Mouse (Mus musculus) spleen, adult 2 months (tissue): ENCODE measurements around the gene Rarres1. TPM values are rescaled to one million over a fixed set of nuclear protein-coding genes. Genes with fewer than 3 reads are reported as not detected.

Experiments used
- DNase-seq, 2 experiments: peaks; one replicate each; pipeline versions ENCODE4 v3.0.0 to v3.0.0-alpha.2; 2012 to 2021; ENCODE audit warnings: low spot score in 2 of 2, low read depth in 1 of 2
- H3K27ac ChIP-seq: fragments of 200-500 bp; 2 replicates; pipeline ENCODE4 v1.5.1; 2012; ENCODE audit warnings: low read length, inconsistent platforms; ENCODE audit not compliant: insufficient read depth
- H3K27me3 ChIP-seq: fragments of 200-500 bp; 2 replicates; pipeline ENCODE4 v1.6.1; 2012; ENCODE audit warnings: mild to moderate bottlenecking, moderate library complexity, low read length, inconsistent platforms; ENCODE audit not compliant: control insufficient read depth, insufficient read depth
- H3K36me3 ChIP-seq: fragments of 200-500 bp; 2 replicates; pipeline ENCODE4 v1.6.1; 2012; ENCODE audit warnings: mild to moderate bottlenecking, low read length, inconsistent platforms; ENCODE audit not compliant: control insufficient read depth, insufficient read depth
- H3K4me1 ChIP-seq: fragments of 200-500 bp; 2 replicates; pipeline ENCODE4 v1.6.1; 2011; ENCODE audit warnings: inconsistent platforms; ENCODE audit not compliant: control insufficient read depth, insufficient read depth, insufficient read length
- H3K4me3 ChIP-seq: fragments of 200-500 bp; 2 replicates; pipeline ENCODE4 v1.5.1; 2011; ENCODE audit warnings: mild to moderate bottlenecking, inconsistent platforms; ENCODE audit not compliant: insufficient read depth, insufficient read length; ENCODE audit errors: extremely low read depth
- CTCF ChIP-seq: fragments of 200-500 bp; IDR thresholded peaks from 2 replicates; pipeline ENCODE4 v1.5.1; 2011; ENCODE audit warnings: mild to moderate bottlenecking, inconsistent platforms; ENCODE audit not compliant: insufficient read depth, insufficient read length, insufficient replicate concordance; ENCODE audit errors: extremely low read depth
- POLR2A ChIP-seq: fragments of 200-500 bp; IDR thresholded peaks from 2 replicates; pipeline ENCODE4 v1.6.1; 2011; ENCODE audit warnings: low read depth, low read length, inconsistent platforms
- WGBS: fragments of 180-500 bp; shearing (Covaris S2); methylation state at CpG from one replicate; pipeline ENCODE4 v1.1.7; 2018; 5-methylcytosine and 5-hydroxymethylcytosine counted together
- polyA plus RNA-seq: library from polyadenylated mRNA; depleted of rRNA; stranded (reverse); fragments of >200 nt; gene quantifications from 2 replicates; pipeline ENCODE4 v1.2.3, GENCODE M21; 2012; rRNA removed

The Rarres1 gene
- polyA plus RNA-seq: 0.68 and 1.5 TPM in 2 replicates

DNA sequence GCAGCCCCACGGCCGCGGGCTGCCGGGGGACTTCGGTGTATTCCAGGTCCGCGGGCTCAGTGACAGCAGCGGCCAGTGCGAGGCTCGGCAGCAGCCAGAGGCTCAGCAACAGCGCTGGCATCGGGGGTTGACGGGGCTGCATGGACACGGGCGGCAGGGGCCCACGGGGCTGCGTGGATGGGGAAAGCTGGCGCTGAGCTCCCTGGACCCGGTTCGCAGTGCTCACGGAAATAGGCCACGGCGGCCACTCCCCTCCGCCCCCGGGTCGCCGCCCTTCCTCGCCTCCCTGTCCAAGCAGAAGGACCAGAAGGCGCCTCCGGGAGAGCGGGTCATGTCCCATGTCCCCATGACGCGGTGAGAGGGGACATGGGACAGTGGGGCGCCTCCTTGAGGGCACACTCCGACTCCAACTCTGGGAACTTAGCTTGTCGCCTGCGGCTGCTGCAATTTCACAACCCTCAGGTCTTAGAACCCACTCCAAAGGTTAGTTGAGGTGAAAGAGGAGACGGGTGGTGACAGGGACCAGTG lies at the start of gene Rarres1:
Gene Rarres1 (minus strand): TSS at position 250 of the 528 bp plus-strand sequence.
- peak in 1 of 2 experiments; percentile 12 for DNase-seq
- Histone ChIP-seq H3K27ac (no peak within 1 kb of the TSS), H3K27me3 (peaks cover 11% of the 10 kb centered on the region), H3K4me3 (peak within 1 kb of the TSS; percentile 41), H3K36me3 (no peaks in the 10 kb centered on the region), H3K4me1 (peaks cover 8% of the 10 kb centered on the region)
- TF ChIP-seq CTCF (no peak), POLR2A (no peak)
- 3% methylated on average over 38 of the region's 38 CpGs for WGBS

DNA sequence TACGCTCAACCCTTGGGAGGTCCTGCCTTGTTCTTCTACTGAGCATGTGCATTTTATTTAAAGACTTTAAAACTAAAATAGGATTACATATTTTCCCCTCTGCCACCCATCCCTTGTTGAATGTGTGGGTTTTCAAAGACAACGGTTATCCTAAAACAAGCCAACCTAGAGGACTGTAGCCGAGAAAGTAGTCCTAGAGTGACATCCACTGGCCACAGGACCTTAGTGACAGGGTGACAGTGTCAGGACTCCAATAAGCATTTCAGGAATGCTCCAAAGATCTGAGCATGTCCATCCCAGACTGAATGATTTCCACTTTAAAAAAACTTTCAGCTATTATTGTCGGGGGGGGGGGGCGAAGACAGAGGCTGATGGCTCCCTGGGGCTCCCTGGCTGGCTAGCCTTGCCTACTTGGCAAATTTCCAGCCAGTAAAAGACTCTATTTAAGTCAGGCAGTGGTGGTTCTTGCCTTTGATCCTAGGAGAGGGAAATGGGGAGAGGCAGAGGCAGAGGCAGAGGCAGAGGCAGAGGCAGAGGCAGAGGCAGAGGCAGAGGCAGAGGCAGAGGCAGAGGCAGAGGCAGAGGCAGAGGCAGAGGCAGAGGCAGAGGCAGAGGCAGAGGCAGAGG lies 49.5 kb upstream of the Rarres1 start:
- TF ChIP-seq POLR2A (no peak), CTCF (peak; percentile 48; the same call in 1 of the 2 replicates)
- no peak overlapping the region for H3K27ac ChIP-seq
- no peak overlapping the region for H3K4me3 ChIP-seq
- H3K4me1 ChIP-seq: no peaks in the 10 kb centered on the region
- 56% methylated on average over 5 of the region's 5 CpGs for WGBS
- no peaks in the 10 kb centered on the region for H3K36me3 ChIP-seq
- H3K27me3 ChIP-seq: no peaks in the 10 kb centered on the region
- DNase-seq: peak in 1 of 2 experiments; percentile 36

DNA sequence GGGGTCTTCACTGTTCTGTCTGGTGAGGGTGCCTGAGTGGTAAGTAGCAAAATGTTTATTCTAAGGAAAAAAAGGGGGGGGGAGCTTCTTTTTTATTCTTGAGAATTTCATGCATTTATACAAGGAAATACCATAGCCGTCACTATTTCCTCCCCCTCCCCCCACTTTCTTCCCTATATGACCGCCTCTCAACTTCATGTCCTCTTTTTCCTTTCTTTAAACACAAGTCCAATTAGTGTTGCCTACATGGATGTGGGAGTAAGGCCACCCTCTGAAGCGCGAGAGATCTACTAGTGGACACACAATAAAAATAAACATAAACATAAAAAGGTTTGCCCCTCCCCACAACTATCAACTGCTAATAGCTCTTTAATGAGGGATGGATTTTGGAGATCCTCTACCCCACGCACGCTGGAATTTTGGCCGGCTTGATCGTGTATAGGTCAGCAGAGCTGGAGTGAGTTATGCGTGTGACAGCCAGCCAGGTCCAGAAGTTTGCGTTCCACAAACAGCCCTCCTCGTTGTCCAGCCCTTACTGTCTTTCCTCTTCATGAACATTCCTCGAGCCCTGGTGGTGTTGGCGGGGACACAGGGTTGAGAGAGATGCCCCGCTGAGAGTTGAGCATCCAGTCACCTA lies 42.5 kb upstream of the Rarres1 start:
- peaks cover 3% of the 10 kb centered on the region; the same call in 1 of the 2 replicates for H3K4me1 ChIP-seq
- no peaks in the 10 kb centered on the region for H3K36me3 ChIP-seq
- TF ChIP-seq POLR2A: no peak
- TF ChIP-seq CTCF: no peak
- H3K27ac ChIP-seq: no peak overlapping the region
- DNase-seq: no peak
- no peaks in the 10 kb centered on the region for H3K27me3 ChIP-seq
- 83% methylated on average over 14 of the region's 14 CpGs for WGBS
- peak overlapping the region; percentile 20; the same call in 1 of the 2 replicates for H3K4me3 ChIP-seq

DNA sequence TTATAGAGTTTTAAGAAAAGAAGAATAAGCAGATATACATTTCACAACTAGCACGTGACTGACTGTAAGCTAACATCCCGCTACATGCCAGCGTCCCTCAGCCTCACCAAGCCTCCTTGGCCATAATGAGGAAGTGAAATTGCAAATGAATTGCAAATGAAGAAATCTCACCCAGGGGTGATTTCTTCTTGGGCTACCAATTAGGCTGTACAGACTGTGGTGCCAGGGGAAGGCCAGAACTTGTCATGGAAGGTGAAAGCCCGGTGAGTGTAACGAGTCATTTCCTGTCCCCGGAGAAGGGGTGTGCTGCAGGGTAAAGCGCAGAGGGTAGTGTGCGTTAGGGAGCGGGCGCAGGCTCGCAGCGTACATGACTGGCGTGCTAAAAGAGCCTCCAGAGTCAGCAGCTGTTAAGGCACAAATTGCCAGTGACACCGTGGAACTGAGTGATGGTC lies 41.9 kb upstream of the Rarres1 start:
- Histone ChIP-seq H3K4me1 (peaks cover 3% of the 10 kb centered on the region; the same call in 1 of the 2 replicates), H3K4me3 (peak overlapping the region; percentile 20), H3K27ac (no peak overlapping the region), H3K36me3 (no peaks in the 10 kb centered on the region), H3K27me3 (no peaks in the 10 kb centered on the region)
- 3% methylated on average over 14 of the region's 14 CpGs for WGBS
- no peak for TF ChIP-seq CTCF
- peak; percentile 18; the same call in 1 of the 2 replicates for TF ChIP-seq POLR2A
- DNase-seq: peak; percentile 72 to 77

DNA sequence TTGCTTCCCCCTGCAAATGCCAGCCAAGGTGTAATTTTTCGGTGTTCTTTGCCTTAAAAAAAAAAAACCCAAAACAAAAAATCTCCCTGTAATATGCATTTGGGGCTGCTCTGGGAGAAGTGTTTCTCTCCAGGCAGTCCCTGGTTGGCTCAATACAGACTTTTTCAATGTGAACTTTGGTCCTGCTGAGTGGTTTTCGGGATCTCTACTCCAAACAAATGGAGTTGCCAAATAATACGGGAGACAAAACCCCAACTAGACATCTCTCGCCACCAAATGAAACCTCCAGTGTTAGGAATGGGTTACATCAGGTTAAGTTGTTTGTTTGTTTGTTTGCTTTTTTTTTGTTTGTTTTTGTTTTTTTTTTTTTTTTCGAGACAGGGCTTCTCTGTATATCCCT lies 39.9 kb upstream of the Rarres1 start:
- Histone ChIP-seq H3K27ac (no peak overlapping the region), H3K4me1 (peaks cover 3% of the 10 kb centered on the region; the same call in 1 of the 2 replicates), H3K36me3 (no peaks in the 10 kb centered on the region), H3K27me3 (no peaks in the 10 kb centered on the region), H3K4me3 (no peak overlapping the region)
- TF ChIP-seq POLR2A (no peak), CTCF (no peak)
- no peak for DNase-seq
- WGBS: 80% methylated on average over 5 of the region's 5 CpGs

DNA sequence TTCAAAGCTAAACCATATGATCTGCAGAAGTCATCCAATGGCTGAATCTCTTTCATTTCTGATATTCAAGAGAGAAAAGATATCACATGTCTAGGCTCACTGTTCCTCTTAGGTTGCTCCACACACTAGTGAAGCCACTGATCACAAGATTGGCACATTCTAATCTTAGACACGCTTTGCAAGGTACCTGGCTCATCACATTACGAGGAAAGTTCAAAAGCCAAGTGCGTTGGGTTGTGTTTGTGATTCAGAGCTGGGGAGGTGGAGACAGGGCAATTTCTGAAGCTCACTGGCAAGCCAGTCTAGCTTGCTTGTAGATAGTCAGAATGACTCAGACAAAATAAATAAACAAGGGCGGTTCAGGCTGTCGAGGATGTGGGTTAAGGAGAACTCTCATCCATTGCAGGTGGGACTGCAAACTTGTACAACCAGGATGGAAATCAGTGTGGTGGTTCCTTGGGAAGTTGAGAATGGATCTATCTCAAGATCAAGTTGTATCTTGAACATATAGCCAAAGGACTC lies 38.7 kb upstream of the Rarres1 start:
- WGBS: 81% methylated on average over 5 of the region's 5 CpGs
- H3K4me3 ChIP-seq: no peak overlapping the region
- no peak overlapping the region for H3K27ac ChIP-seq
- H3K27me3 ChIP-seq: no peaks in the 10 kb centered on the region
- DNase-seq: no peak
- no peak for TF ChIP-seq POLR2A
- TF ChIP-seq CTCF: no peak
- H3K4me1 ChIP-seq: peaks cover 3% of the 10 kb centered on the region; the same call in 1 of the 2 replicates
- H3K36me3 ChIP-seq: no peaks in the 10 kb centered on the region
